Mouse (Mus musculus): Measurements from ENCODE around the gene Cacnb1.
A peak's percentile ranks its signal among the peaks of the same experiment; 100 is the strongest.

The Cacnb1 gene

DNA sequence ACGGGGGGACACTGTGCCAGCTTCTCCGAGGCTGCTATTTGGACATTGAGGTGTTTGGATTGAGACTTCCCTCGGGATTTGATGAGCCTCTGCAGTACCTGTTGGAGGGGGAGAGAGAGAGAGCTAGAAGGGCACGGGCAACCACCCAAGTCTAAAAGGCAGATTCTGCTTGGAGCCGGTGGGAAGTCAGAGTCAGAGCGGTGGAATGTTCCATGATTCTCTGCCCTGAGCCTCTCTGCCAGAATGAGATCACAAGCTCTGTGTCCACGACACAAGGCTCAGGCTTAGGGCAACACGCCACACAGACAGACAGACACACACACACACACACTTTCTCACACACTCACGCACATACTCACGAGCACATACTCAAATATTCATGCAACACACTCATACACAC lies 17.1 kb downstream of the Cacnb1 start:
- DNase-seq = peak; percentile 97

GRCm38 (mm10) chr11:98005076-98005475 lies 17.8 kb downstream of the Cacnb1 start:
- no peak for DNase-seq

- DNase-seq = no peak
Measured at GRCm38 (mm10) chr11:98004161-98004560, 18.7 kb downstream of the Cacnb1 start.

GRCm38 (mm10) chr11:98003171-98003671 lies 19.6 kb downstream of the Cacnb1 start:
- DNase-seq = peak; percentile 92

DNA sequence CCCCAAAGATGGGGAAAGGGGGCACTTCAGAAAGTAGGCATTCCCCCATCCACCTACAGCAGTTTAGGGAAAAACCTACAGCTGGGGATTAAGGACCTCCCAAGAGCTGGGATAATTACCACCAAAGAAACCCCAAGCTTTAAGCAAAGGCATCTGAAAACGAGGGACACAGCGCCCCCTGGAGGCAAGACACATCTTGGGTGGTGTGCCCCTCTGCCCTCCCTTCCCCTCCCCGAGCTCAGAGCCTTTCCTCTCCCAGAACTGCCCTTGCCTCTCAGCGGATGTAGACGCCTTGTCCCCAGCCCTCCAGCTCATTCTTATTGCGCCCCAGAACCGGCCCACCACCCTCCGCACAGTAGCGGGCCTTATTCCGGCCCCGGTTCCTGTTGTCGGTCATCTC lies 20.2 kb downstream of the Cacnb1 start:
- DNase-seq = peak; percentile 95

GRCm38 (mm10) chr11:98001986-98002385 lies 20.8 kb downstream of the Cacnb1 start:
- DNase-seq = peak; percentile 89

- DNase-seq = no peak
Measured at GRCm38 (mm10) chr11:98001351-98001824, 21.4 kb downstream of the Cacnb1 start.

- DNase-seq = peak; percentile 93
Measured at GRCm38 (mm10) chr11:98000378-98001140, 22.3 kb downstream of the Cacnb1 start.

GRCm38 (mm10) chr11:97999748-98000147 lies 23.1 kb downstream of the Cacnb1 start:
- no peak for DNase-seq

GRCm38 (mm10) chr11:97998898-97999608 lies 23.8 kb downstream of the Cacnb1 start:
- DNase-seq = no peak

DNA sequence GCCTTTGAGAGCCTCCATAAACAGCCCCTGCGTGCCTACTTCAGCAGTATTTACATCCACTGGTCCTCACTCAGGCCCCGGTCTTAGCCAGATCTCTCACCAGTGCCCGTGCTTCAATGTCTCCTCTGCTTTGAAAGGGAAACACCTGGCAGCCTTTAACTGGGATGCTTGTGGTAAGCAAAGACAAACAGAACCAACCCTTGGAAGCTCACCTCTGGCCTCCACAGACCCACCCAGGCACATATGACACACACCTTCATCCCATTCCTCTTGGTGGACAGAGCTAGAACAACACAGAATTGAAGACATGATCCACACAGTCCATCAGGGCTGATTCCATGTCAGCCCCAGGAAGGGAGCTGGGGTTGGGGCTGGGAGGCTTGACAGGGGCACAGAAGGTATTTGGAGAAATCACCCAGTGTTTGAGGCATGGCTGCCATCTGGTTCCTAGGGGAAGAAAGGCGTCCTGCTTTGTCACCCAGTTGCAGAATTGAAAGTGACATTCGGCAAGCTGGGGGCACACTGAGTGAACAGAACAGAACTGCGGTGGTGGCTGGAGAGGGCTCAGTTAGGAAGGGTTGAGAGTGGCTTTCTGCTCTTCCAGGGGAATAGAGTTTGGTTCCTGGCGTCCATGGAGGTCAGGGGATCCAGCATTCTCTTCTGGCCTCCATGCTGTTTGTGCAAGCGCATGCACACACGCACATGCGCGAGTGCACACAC lies 24.6 kb downstream of the Cacnb1 start:
- DNase-seq = no peak

DNA sequence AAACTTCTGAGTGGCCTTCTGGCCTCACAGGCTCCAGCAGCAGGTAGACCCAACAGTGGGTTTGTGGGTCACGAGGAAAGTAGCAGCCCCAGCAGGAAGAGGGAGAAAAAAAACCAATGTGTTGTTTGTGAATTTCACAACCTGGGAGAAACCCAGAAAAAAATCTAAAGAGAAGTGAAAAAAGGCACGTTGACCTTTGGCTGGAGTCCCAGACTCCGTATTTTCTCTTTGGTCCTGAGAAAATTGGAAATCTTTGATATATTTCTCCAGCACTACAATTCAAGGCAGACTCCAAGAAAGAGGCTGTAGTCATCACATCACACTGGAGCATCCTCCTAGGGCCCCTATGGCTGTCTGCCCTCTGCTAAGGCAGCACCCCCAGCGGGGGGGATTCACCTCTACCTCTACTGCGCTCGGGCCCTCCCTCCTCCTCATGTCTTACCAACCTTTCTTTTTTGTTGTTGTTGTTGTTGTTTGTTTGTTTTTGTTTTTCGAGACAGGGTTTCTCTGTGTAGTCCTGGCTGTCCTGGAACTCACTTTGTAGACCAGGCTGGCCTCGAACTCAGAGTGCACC lies 25.4 kb downstream of the Cacnb1 start:
- no peak for DNase-seq

DNA sequence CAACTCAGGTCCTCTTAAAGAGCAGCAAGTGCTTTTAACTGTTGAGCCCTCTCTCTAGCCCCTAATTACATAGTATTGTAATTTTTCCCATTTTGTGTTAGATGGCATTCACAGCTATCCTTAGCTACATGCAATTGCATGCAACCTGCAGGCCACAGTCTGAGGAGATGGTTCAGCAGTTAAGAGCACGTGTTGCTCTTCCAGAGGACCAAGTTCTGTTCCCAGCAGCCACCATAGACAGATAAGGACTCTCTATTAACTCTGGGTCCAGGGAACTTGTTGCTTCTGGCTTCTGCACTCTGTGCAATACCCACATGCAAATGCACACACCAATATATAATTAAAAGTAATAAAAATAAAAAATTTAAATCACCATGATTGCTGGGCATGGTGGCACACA lies 26.1 kb downstream of the Cacnb1 start:
- no peak for DNase-seq

- peak; percentile 98 for DNase-seq
Measured at GRCm38 (mm10) chr11:97995564-97996288, 27.1 kb downstream of the Cacnb1 start, which contains the start of gene Arl5c. Gene Arl5c (minus strand): TSS chr11:97996181.

DNA sequence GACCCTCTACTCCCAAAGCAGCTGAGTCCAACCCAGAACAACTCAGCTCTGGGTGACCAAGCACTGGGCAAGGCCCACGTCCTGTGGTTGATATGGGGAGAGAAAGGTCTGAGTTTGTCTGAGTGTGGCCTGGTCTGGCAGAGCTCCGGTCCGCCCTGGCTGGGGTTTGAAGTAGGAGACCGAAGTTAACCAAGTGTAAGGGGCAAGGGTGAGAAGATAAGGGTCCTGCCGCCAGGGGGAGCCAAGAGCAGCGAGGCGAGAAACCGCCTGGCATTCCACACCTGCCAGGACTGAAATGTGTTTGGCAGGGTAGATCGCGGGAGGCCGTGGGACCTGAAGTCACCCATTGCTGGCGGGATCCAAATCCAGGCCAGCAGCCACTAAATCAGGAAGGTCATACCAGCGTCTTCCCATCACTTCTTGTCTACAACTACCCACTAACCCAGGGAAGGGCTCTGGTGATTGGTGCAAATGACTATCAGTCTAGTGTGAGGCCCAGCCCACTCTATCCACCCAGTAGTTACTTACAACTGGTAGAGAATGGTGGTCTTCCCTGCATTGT lies 28.2 kb downstream of the Cacnb1 start:
- DNase-seq = peak; percentile 98

GRCm38 (mm10) chr11:97988530-97989096 lies 34.2 kb downstream of the Cacnb1 start:
- DNase-seq = peak; percentile 98

- DNase-seq = peak; percentile 99
Measured at GRCm38 (mm10) chr11:97987551-97988526, 35.0 kb downstream of the Cacnb1 start.

- DNase-seq = peak; percentile 95
Measured at GRCm38 (mm10) chr11:97986738-97987465, 35.9 kb downstream of the Cacnb1 start.

All from heart, adult 11 months (tissue).